Mouse (Mus musculus) brown adipose tissue, adult 24 weeks (tissue): ENCODE measurements around the gene Hbb-y. TPM values are rescaled to one million over a fixed set of nuclear protein-coding genes. Genes with fewer than 3 reads are reported as not detected.

ENCODE experiments used
- H3K27ac ChIP-seq: fragments of 200-500 bp; replicated peaks from 2 replicates; pipeline ENCODE4 v1.5.1; 2012; ENCODE audit warnings: low read depth, mild to moderate bottlenecking, low read length
- H3K4me1 ChIP-seq: fragments of 200-500 bp; 2 replicates; pipeline ENCODE4 v1.6.1; 2012; ENCODE audit warnings: low read length, mixed read lengths; ENCODE audit not compliant: control insufficient read depth, insufficient read depth, insufficient read length
- H3K4me3 ChIP-seq: fragments of 200-500 bp; 2 replicates; pipeline ENCODE4 v1.5.1; 2012; ENCODE audit warnings: low read depth, mild to moderate bottlenecking, low read length, moderate library complexity; ENCODE audit not compliant: insufficient read depth
- polyA plus RNA-seq: library from polyadenylated mRNA; stranded (reverse); fragments of >200 nt; gene quantifications from 2 replicates; pipeline ENCODE4 v1.2.4, GENCODE M21; 2012; ENCODE audit not compliant: missing spikeins, insufficient read depth, insufficient read length

The Hbb-y gene
- polyA plus RNA-seq, result not detected in 2 replicates

- no peak within 1 kb of the TSS for H3K4me3 ChIP-seq
- H3K4me1 ChIP-seq, result no peaks in the 10 kb centered on the region
- H3K27ac ChIP-seq, result no peak within 1 kb of the TSS
Measured at GRCm38 (mm10) chr7:103853090-103853489, at the start of gene Hbb-y. Gene Hbb-y, minus strand, starts transcription at chr7:103853216.

GRCm38 (mm10) chr7:103894385-103894784 lies 41.4 kb upstream of the Hbb-y start, which contains the start of gene Olfr64:
Gene Olfr64, minus strand, starts transcription at chr7:103894485.
- Histone ChIP-seq H3K4me1 (no peaks in the 10 kb centered on the region), H3K27ac (no peak within 1 kb of the TSS), H3K4me3 (no peak within 1 kb of the TSS)

- H3K4me1 ChIP-seq, result no peaks in the 10 kb centered on the region
- no peak within 1 kb of the TSS for H3K4me3 ChIP-seq
- no peak within 1 kb of the TSS for H3K27ac ChIP-seq
Measured at GRCm38 (mm10) chr7:103886152-103886551, 33.1 kb upstream of the Hbb-y start, which contains the start of gene Olfr66. Gene Olfr66, minus strand, starts transcription at chr7:103886252.

DNA sequence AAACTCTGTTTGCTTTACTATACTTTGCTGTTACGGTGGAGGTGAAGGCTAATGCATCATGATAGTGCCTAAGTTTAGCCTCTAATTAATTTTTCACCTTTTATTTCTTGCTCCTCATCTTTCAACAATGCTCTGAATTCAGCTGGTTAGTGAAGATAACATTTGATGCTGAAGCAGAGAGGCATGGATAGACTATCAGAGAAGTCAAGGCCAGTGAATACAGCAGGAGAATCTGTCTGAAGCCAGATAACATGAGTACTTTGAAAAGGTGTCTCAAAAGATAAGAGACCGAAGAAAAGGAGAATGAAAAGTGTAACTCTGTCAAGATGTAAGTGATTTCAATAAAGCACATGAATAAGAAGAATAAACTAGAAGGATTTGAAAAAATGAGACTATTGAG lies 24.1 kb upstream of the Hbb-y start:
- no peak overlapping the region for H3K4me3 ChIP-seq
- no peaks in the 10 kb centered on the region for H3K4me1 ChIP-seq
- H3K27ac ChIP-seq, result no peak overlapping the region

- H3K27ac ChIP-seq, result no peak overlapping the region
- no peak overlapping the region for H3K4me3 ChIP-seq
- no peaks in the 10 kb centered on the region for H3K4me1 ChIP-seq
Measured at GRCm38 (mm10) chr7:103874451-103874850, 21.4 kb upstream of the Hbb-y start.

GRCm38 (mm10) chr7:103873064-103873463 lies 20.0 kb upstream of the Hbb-y start:
- Histone ChIP-seq H3K27ac (no peak overlapping the region), H3K4me1 (no peaks in the 10 kb centered on the region), H3K4me3 (no peak overlapping the region)

DNA sequence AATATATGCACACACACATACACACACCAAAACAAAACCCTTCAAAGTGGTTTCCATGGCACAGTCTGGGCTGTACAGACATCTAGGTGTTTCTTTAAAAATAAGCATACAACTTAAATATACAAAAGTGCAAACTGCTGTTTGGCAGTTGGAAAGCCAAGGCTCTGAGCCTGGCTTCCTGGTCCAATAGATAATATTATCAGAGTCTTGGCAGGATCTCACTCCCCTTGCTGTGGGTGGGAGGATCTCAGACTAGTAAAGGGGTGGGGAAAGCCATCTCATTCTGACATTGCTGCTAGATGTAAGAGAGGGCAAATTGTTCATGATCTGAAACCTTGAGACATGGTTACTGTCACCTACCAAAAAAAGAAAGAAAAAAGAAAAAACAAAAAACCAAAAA lies 17.7 kb upstream of the Hbb-y start:
- no peak overlapping the region for H3K27ac ChIP-seq
- no peak overlapping the region for H3K4me3 ChIP-seq
- no peaks in the 10 kb centered on the region for H3K4me1 ChIP-seq

DNA sequence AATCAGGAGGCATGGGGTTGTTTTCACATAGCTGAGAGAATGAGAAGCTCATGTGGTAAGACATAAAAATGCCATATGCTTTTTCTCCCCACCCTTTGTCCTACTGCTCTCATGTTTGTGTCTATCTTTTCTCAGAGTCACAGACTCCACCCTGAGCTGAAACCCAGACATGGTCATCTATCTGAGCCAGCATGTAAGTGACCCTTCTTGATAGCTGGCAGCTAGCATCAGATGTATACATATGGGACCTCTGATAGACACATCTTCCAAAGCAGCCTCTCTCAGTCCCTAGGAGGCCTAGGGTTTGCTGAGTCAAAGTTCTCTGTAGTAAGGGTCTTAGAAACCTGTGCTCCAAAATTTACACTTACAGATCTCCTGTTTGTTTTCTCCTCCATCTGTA lies 12.7 kb upstream of the Hbb-y start:
- no peak overlapping the region for H3K4me3 ChIP-seq
- H3K4me1 ChIP-seq, result no peaks in the 10 kb centered on the region
- no peak overlapping the region for H3K27ac ChIP-seq

- no peak overlapping the region for H3K27ac ChIP-seq
- H3K4me3 ChIP-seq, result no peak overlapping the region
- no peaks in the 10 kb centered on the region for H3K4me1 ChIP-seq
Measured at GRCm38 (mm10) chr7:103861531-103861930, 8.5 kb upstream of the Hbb-y start.

- no peak overlapping the region for H3K4me3 ChIP-seq
- no peaks in the 10 kb centered on the region for H3K4me1 ChIP-seq
- no peak overlapping the region for H3K27ac ChIP-seq
Measured at GRCm38 (mm10) chr7:103860855-103861254, 7.8 kb upstream of the Hbb-y start.

- H3K4me3 ChIP-seq, result no peak overlapping the region
- no peak overlapping the region for H3K27ac ChIP-seq
- H3K4me1 ChIP-seq, result no peaks in the 10 kb centered on the region
Measured at GRCm38 (mm10) chr7:103859076-103859475, 6.1 kb upstream of the Hbb-y start.

DNA sequence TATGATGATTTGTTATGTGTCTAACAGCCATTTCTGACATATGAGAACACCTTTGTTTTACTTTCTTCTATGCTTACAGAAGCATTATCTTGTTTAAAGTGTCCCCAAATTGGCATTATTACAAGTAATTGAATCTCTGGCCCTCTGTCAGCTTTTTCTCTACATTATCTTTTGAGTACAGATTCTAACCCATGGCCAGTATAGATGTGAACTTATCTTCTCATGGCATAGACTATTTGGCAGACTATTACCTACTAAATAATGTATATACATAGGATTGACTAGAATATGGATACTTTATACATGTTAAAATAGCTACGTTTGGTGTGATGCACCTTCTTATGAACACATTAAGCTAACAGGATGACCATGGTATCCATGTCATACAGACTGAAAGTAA lies 1.7 kb upstream of the Hbb-y start:
- no peaks in the 10 kb centered on the region for H3K4me1 ChIP-seq
- H3K4me3 ChIP-seq, result no peak overlapping the region
- no peak overlapping the region for H3K27ac ChIP-seq

DNA sequence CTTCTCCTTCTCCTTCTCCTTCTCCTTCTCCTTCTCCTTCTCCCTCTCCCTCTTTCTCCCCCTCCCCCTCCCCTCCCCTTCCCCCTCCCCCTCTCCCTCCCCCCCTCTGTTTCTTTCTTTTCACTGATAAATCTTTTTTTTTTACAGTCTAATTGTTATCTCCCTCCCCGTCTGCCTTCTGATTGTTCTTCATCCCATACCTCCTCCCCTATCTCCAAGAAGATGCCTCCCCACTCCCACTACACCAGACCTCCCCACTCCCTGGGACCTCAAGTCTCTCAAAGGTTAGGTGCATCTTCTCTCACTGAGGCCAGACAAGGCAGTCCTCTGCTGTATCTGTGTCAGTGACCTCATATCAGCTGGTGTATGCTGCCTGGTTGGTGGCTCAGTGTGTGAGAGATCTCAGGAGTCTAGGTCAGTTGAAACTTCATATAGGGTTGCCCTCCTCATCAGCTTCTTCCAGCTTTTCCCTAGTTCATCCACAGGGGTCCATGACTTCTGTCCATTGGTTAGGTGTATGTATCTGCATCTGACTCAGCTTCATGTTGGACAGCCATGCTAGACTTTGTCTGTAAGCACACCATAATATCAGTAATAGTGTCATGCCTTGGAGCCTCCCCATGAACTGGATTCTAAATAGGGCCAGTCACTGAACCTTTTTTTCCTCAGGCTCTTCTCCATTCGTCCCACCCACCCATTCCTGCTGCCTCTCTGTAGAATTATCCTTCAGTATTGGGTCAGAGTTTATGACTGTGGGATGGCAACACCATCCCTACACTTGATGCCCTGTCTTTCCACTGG lies 8.3 kb downstream of the Hbb-y start:
- no peaks in the 10 kb centered on the region for H3K4me1 ChIP-seq
- H3K27ac ChIP-seq, result no peak overlapping the region
- H3K4me3 ChIP-seq, result no peak overlapping the region

GRCm38 (mm10) chr7:103843034-103843433 lies 10.0 kb downstream of the Hbb-y start, which contains the start of gene Hbb-bh1:
Gene Hbb-bh1, minus strand, starts transcription at chr7:103843164.
- Histone ChIP-seq H3K4me3 (no peak within 1 kb of the TSS), H3K27ac (no peak within 1 kb of the TSS), H3K4me1 (no peaks in the 10 kb centered on the region)

GRCm38 (mm10) chr7:103840268-103840667 lies 12.7 kb downstream of the Hbb-y start, which contains the start of gene Hbb-bh2:
Gene Hbb-bh2, minus strand, starts transcription at chr7:103840520.
- Histone ChIP-seq H3K4me1 (no peaks in the 10 kb centered on the region), H3K27ac (no peak within 1 kb of the TSS), H3K4me3 (no peak within 1 kb of the TSS)

DNA sequence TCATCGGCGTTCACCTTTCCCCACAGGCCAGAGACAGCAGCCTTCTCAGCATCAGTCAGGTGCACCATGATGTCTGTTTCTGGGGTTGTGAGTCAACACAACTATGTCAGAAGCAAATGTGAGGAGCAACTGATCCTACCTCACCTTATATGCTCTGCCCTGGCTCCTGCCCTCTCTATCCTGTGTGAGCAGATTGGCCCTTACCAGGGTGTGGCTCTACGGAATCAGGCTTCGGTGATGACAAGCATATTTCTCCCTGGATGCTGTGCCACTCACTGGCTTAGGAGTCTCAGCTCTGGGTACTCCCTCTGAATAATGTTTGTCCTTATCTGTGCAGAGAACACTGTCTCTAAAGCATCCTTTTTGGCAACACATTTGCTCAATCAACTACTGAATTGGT lies 25.2 kb downstream of the Hbb-y start, which contains the start of gene Hbb-bs:
Gene Hbb-bs (minus strand): TSS at position 289 of the 400 bp plus-strand sequence.
- H3K4me3 ChIP-seq, result no peak within 1 kb of the TSS
- H3K27ac ChIP-seq, result no peak within 1 kb of the TSS

More for the DNA sequence above, 25.2 kb downstream of the Hbb-y start, which contains the start of gene Hbb-bs:
- H3K4me1 ChIP-seq, result no peaks in the 10 kb centered on the region
